14 mouse cellular contexts compared by ENCODE assay signal in the genomic region with DNA sequence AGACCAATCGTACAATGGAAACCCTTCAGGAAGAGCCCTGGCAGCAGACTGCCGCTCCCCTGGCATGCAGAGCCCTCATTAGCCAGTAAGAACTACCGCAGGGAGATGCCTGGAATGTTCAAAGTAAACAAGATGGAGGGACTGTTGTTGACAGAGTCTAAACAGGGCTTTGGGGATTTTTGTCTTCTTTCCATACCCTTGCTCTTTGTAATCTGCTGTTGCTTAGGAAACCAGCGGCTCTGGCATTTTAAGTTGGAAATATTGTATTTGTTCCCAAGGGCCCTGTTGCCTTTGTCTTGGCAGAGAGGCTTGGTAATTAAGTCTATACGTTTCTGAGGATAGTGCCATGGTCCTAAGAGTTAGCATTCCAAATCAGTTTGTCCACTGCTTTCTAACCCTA.
A peak's percentile ranks its signal among the peaks of the same experiment; 100 is the strongest.
DNase-seq lines count a peak whose midpoint lies in the region; ATAC-seq and TF ChIP-seq lines count a peak whose summit lies in the region.
"Had no signal": no experiment of that assay in that cellular context is flagged by ENCODE, and none has a peak within 500 bp of the region (broad histone marks: within the 10 kb centered on the region; RNA-seq: fewer than 3 reads in every experiment).

No protein-coding gene starts in this region.

- DNase-seq in kidney, postnatal 4 days = no peak
- peak; percentile 68 for DNase-seq in lung, embryonic 14.5 days
- peak; percentile 48 for DNase-seq in midbrain, postnatal 0 days (ENCODE audit: low spot score)
- no peak for DNase-seq in testis, postnatal 10 days (ENCODE audit: low spot score)
- no peak for DNase-seq in cerebellum, postnatal 14 days
- DNase-seq in cerebellum, postnatal 10 days = no peak
- DNase-seq: right cerebral cortex, postnatal 25 days; thymus, postnatal 25 days had no signal

- no peak overlapping the region for H3K4me3 ChIP-seq in kidney, embryonic 15.5 days (replicated peaks)
- no peak overlapping the region for H3K4me3 ChIP-seq in forebrain, embryonic 13.5 days
- H3K4me3 ChIP-seq in lung, embryonic 14.5 days (ENCODE audit: low read depth, low read length) = no peak overlapping the region
- H3K4me3 ChIP-seq in midbrain, postnatal 0 days (ENCODE audit: low read depth, low read length) = no peak overlapping the region
- H3K4me3 ChIP-seq: limb, embryonic 12.5 days; myocyte had no signal

- no peak overlapping the region for H3K9ac ChIP-seq in kidney, embryonic 15.5 days
- no peak overlapping the region for H3K9ac ChIP-seq in forebrain, embryonic 13.5 days
- no peak overlapping the region for H3K9ac ChIP-seq in lung, embryonic 14.5 days
- no peak overlapping the region for H3K9ac ChIP-seq in midbrain, postnatal 0 days (replicated peaks; ENCODE audit: low read length, poor library complexity, severe bottlenecking)
- H3K9ac ChIP-seq: limb, embryonic 12.5 days had no signal

- no peak for TF ChIP-seq CTCF in lung, embryonic 14.5 days (IDR thresholded peaks at IDR 0.05; ENCODE audit: low read depth)
- TF ChIP-seq CTCF in midbrain, postnatal 0 days (IDR thresholded peaks at IDR 0.05) = no peak

- H3K27ac ChIP-seq in kidney, embryonic 15.5 days = peak overlapping the region; percentile 10; the same call in 1 of the 2 replicates
- H3K27ac ChIP-seq in forebrain, embryonic 13.5 days = peak overlapping the region; percentile 73
- H3K27ac ChIP-seq in lung, embryonic 14.5 days (ENCODE audit: low read depth) = peak overlapping the region; percentile 72; the same call in 1 of the 2 replicates
- peak overlapping the region; percentile 38; the same call in 1 of the 2 replicates for H3K27ac ChIP-seq in midbrain, postnatal 0 days (ENCODE audit: low read depth, low read length)
- H3K27ac ChIP-seq: kidney, postnatal 0 days; limb, embryonic 12.5 days had no signal

- no peak overlapping the region for H3K4me2 ChIP-seq in kidney, embryonic 15.5 days
- H3K4me2 ChIP-seq in forebrain, embryonic 13.5 days = peak overlapping the region; percentile 16
- H3K4me2 ChIP-seq in lung, embryonic 14.5 days = peak overlapping the region; percentile 78
- H3K4me2 ChIP-seq in midbrain, postnatal 0 days (ENCODE audit: low read depth, low read length, poor library complexity, severe bottlenecking) = no peak overlapping the region
- H3K4me2 ChIP-seq: limb, embryonic 12.5 days had no signal

- 60% methylated on average over 5 of the region's 5 CpGs for WGBS in kidney, embryonic 15.5 days
- 11% methylated on average over 5 of the region's 5 CpGs for WGBS in forebrain, embryonic 13.5 days
- WGBS in lung, embryonic 14.5 days = 21% methylated on average over 5 of the region's 5 CpGs
- WGBS in midbrain, postnatal 0 days = 18% methylated on average over 5 of the region's 5 CpGs

- peaks cover 55% of the 10 kb centered on the region for H3K4me1 ChIP-seq in kidney, embryonic 15.5 days
- peaks cover 59% of the 10 kb centered on the region for H3K4me1 ChIP-seq in forebrain, embryonic 13.5 days
- H3K4me1 ChIP-seq in lung, embryonic 14.5 days (ENCODE audit: insufficient read depth) = peaks cover 30% of the 10 kb centered on the region
- H3K4me1 ChIP-seq in midbrain, postnatal 0 days (ENCODE audit: insufficient read depth, low read length) = peaks cover 14% of the 10 kb centered on the region; the same call in 1 of the 2 replicates

- H3K27me3 ChIP-seq in kidney, embryonic 15.5 days = no peaks in the 10 kb centered on the region
- H3K27me3 ChIP-seq in forebrain, embryonic 13.5 days = no peaks in the 10 kb centered on the region
- H3K27me3 ChIP-seq in lung, embryonic 14.5 days (ENCODE audit: insufficient read depth, low read length) = no peaks in the 10 kb centered on the region
- no peaks in the 10 kb centered on the region for H3K27me3 ChIP-seq in midbrain, postnatal 0 days (ENCODE audit: insufficient read depth, low read length)
- H3K27me3 ChIP-seq: CH12.LX had no signal

- ATAC-seq in kidney, embryonic 15.5 days (replicated peaks; ENCODE audit: low FRiP score) = no peak
- peak; percentile 76 for ATAC-seq in forebrain, embryonic 13.5 days
- peak; percentile 74 for ATAC-seq in lung, embryonic 14.5 days (ENCODE audit: insufficient read depth)
- 0 out of 2 replicates have a peak, but pooled peaks have one; percentile 41 for ATAC-seq in midbrain, postnatal 0 days (ENCODE audit: low FRiP score)

- no peaks in the 10 kb centered on the region for H3K9me3 ChIP-seq in kidney, embryonic 15.5 days (replicated peaks)
- no peaks in the 10 kb centered on the region for H3K9me3 ChIP-seq in forebrain, embryonic 13.5 days (replicated peaks)
- H3K9me3 ChIP-seq in lung, embryonic 14.5 days (ENCODE audit: low read depth, low read length) = no peaks in the 10 kb centered on the region
- no peaks in the 10 kb centered on the region for H3K9me3 ChIP-seq in midbrain, postnatal 0 days (ENCODE audit: low read length)
- H3K9me3 ChIP-seq: limb, embryonic 12.5 days had no signal

- no peaks in the 10 kb centered on the region for H3K36me3 ChIP-seq in kidney, embryonic 15.5 days
- no peaks in the 10 kb centered on the region for H3K36me3 ChIP-seq in forebrain, embryonic 13.5 days (ENCODE audit: poor library complexity, severe bottlenecking)
- 0 out of 2 replicates have a peak, but pooled peaks cover 7% of the 10 kb centered on the region for H3K36me3 ChIP-seq in lung, embryonic 14.5 days (ENCODE audit: insufficient read depth)
- H3K36me3 ChIP-seq in midbrain, postnatal 0 days (ENCODE audit: insufficient read depth, low read length) = no peaks in the 10 kb centered on the region
- H3K36me3 ChIP-seq: limb, embryonic 12.5 days had no signal

Comparison
In these comparisons a context has a peak if more than half of its experiments do, and no peak if none do; other contexts are left out.
1. H3K27ac ChIP-seq: peak in every context shown above with its lines; median percentile 73 in forebrain, embryonic 13.5 days; 72 in lung, embryonic 14.5 days; 38 in midbrain, postnatal 0 days; 10 in kidney, embryonic 15.5 days.
2. H3K4me2 ChIP-seq: peak in forebrain, embryonic 13.5 days (single experiment) and lung, embryonic 14.5 days (single experiment); none in kidney, embryonic 15.5 days (single experiment) and midbrain, postnatal 0 days (single experiment).
3. DNase-seq: peak in lung, embryonic 14.5 days (single experiment) and midbrain, postnatal 0 days (single experiment); none in kidney, postnatal 4 days (0 of 2), testis, postnatal 10 days (single experiment), cerebellum, postnatal 14 days (0 of 2) and cerebellum, postnatal 10 days (0 of 2).